Mouse (Mus musculus) layer of hippocampus, adult 8-10 months (tissue): ENCODE results near the gene Gm11487. TPM values are rescaled to one million over a fixed set of nuclear protein-coding genes. Genes with fewer than 3 reads are reported as not detected.
"Not testable (repeated sequence)": the region's sequence is repeated elsewhere in the genome, so short reads cannot be mapped to it uniquely, and the experiment has no call there.

Experiments
- DNase-seq, 2 experiments: peaks; one replicate each; pipeline ENCODE4 v3.0.0; 2022; ENCODE audit warnings: low spot score in 2 of 2
- total RNA-seq, 4 experiments: library from RNA; stranded (reverse); gene quantifications; 2 replicates each; pipeline ENCODE4 v1.2.4; 2022

The Gm11487 gene
- total RNA-seq = not detected

GRCm38 (mm10) chr4:73404972-73405371 is at the start of gene Gm11487:
TSS of gene Gm11487 (minus strand) at chr4:73405072.
- not testable (repeated sequence) for DNase-seq

GRCm38 (mm10) chr4:73444715-73445114 is 39.8 kb upstream of the Gm11487 start:
- peak in 1 of 2 experiments; percentile 7 for DNase-seq

GRCm38 (mm10) chr4:73442568-73442967 is 37.7 kb upstream of the Gm11487 start:
- no peak for DNase-seq

- DNase-seq = no peak
Measured at GRCm38 (mm10) chr4:73425903-73426302, 21.0 kb upstream of the Gm11487 start.

DNA sequence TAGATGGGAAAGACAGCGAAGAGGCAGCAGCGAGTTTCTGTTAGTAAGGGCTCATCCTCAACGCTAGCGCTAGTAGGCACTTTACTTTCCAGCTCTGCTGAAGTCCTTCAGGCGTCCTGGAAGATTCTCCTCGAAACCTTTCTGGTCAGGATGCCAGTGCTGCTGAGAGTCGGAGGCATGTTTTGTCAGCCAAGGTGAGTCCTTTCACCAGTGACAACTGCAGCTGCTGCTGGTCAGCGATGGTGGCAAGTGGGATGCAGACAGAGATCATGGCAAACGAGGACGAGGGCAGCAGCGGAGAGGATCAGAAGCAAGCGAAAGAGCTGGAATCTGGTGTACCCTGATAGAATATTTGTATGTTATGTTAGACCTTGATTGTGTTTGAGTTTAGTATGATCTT is 18.2 kb upstream of the Gm11487 start:
- DNase-seq = no peak

GRCm38 (mm10) chr4:73366534-73366933 is 38.3 kb downstream of the Gm11487 start:
- no peak for DNase-seq

Other genes with a start within 250 kb of the Gm11487 start
- not detected for gene Gm11238, start 202.8 kb upstream of the Gm11487 start, total RNA-seq
- gene Gm11237, start 217.9 kb upstream of the Gm11487 start, total RNA-seq = not detected
- not detected for gene Gm11236, start 233.0 kb upstream of the Gm11487 start, total RNA-seq